Mouse (Mus musculus): ENCODE measurements around the gene Clic5. TPM values are rescaled to one million over a fixed set of nuclear protein-coding genes. Genes with fewer than 3 reads are reported as not detected.
A peak's percentile ranks its signal among the peaks of the same experiment; 100 is the strongest.

The Clic5 gene
- polyA plus RNA-seq (2015; fragmentation: Nextera tagmentation; extraction: Ambion mirVana) = 10.0 and 13.1 TPM in 2 replicates

GRCm38 (mm10) chr17:44188042-44188768 is at the start of gene Clic5:
Clic5 (plus strand) TSS chr17:44188584.
- Histone ChIP-seq H3K4me3 (peak within 1 kb of the TSS; percentile 48), H3K36me3 (no peaks in the 10 kb centered on the region), H3K27me3 (peaks cover 23% of the 10 kb centered on the region), H3K4me2 (peak within 1 kb of the TSS; percentile 78), H3K27ac (peak within 1 kb of the TSS; percentile 26; the same call in 1 of the 2 replicates), H3K9ac (peak within 1 kb of the TSS; percentile 51), H3K4me1 (0 out of 2 replicates have a peak, but pooled peaks cover 8% of the 10 kb centered on the region), H3K9me3 (no peaks in the 10 kb centered on the region)
- ATAC-seq (ENCODE audit: borderline replicate concordance, extremely low read depth, low FRiP score, low TSS enrichment) = peak; percentile 46; the same call in 1 of the 2 replicates
- WGBS = 4% methylated on average over 24 of the region's 24 CpGs

- no peaks in the 10 kb centered on the region for H3K36me3 ChIP-seq
- H3K27me3 ChIP-seq = no peaks in the 10 kb centered on the region
- no peaks in the 10 kb centered on the region for H3K4me1 ChIP-seq
- no peak overlapping the region for H3K27ac ChIP-seq
- no peak overlapping the region for H3K4me2 ChIP-seq
- H3K9ac ChIP-seq = no peak overlapping the region
- 72% methylated on average over 1 of the region's 1 CpGs for WGBS
- no peak for ATAC-seq (ENCODE audit: borderline replicate concordance, extremely low read depth, low FRiP score, low TSS enrichment)
- H3K4me3 ChIP-seq = no peak overlapping the region
- H3K9me3 ChIP-seq = no peaks in the 10 kb centered on the region
Measured at GRCm38 (mm10) chr17:44145806-44146205, 42.6 kb upstream of the Clic5 start.

- Histone ChIP-seq H3K4me3 (no peak overlapping the region), H3K27me3 (no peaks in the 10 kb centered on the region), H3K27ac (no peak overlapping the region), H3K4me2 (no peak overlapping the region), H3K36me3 (no peaks in the 10 kb centered on the region), H3K9ac (no peak overlapping the region), H3K4me1 (0 out of 2 replicates have a peak, but pooled peaks cover 8% of the 10 kb centered on the region), H3K9me3 (no peaks in the 10 kb centered on the region)
- 83% methylated on average over 5 of the region's 5 CpGs for WGBS
- ATAC-seq (ENCODE audit: borderline replicate concordance, extremely low read depth, low FRiP score, low TSS enrichment) = no peak
Measured at GRCm38 (mm10) chr17:44148109-44148846, 40.1 kb upstream of the Clic5 start.

GRCm38 (mm10) chr17:44151130-44151529 is 37.3 kb upstream of the Clic5 start:
- no peak for ATAC-seq (ENCODE audit: borderline replicate concordance, extremely low read depth, low FRiP score, low TSS enrichment)
- Histone ChIP-seq H3K9me3 (no peaks in the 10 kb centered on the region), H3K4me3 (no peak overlapping the region), H3K27me3 (no peaks in the 10 kb centered on the region), H3K4me2 (no peak overlapping the region), H3K36me3 (no peaks in the 10 kb centered on the region), H3K4me1 (peaks cover 14% of the 10 kb centered on the region; the same call in 1 of the 2 replicates), H3K27ac (no peak overlapping the region), H3K9ac (no peak overlapping the region)
- WGBS = 64% methylated on average over 3 of the region's 3 CpGs

- H3K4me3 ChIP-seq = no peak overlapping the region
- no peaks in the 10 kb centered on the region for H3K36me3 ChIP-seq
- H3K27me3 ChIP-seq = no peaks in the 10 kb centered on the region
- no peak for ATAC-seq (ENCODE audit: borderline replicate concordance, extremely low read depth, low FRiP score, low TSS enrichment)
- peak overlapping the region; percentile 13 for H3K27ac ChIP-seq
- 43% methylated on average over 8 of the region's 8 CpGs for WGBS
- H3K9ac ChIP-seq = no peak overlapping the region
- H3K4me1 ChIP-seq = peaks cover 14% of the 10 kb centered on the region; the same call in 1 of the 2 replicates
- no peak overlapping the region for H3K4me2 ChIP-seq
- no peaks in the 10 kb centered on the region for H3K9me3 ChIP-seq
Measured at GRCm38 (mm10) chr17:44151889-44152288, 36.5 kb upstream of the Clic5 start.

- H3K4me3 ChIP-seq = no peak overlapping the region
- no peak for ATAC-seq (ENCODE audit: borderline replicate concordance, extremely low read depth, low FRiP score, low TSS enrichment)
- peaks cover 14% of the 10 kb centered on the region; the same call in 1 of the 2 replicates for H3K4me1 ChIP-seq
- peak overlapping the region; percentile 70 for H3K27ac ChIP-seq
- H3K4me2 ChIP-seq = peak overlapping the region; percentile 19
- 15% methylated on average over 5 of the region's 5 CpGs for WGBS
- no peak overlapping the region; the same call in 1 of the 2 replicates for H3K9ac ChIP-seq
- no peaks in the 10 kb centered on the region for H3K27me3 ChIP-seq
- no peaks in the 10 kb centered on the region for H3K9me3 ChIP-seq
- no peaks in the 10 kb centered on the region for H3K36me3 ChIP-seq
Measured at GRCm38 (mm10) chr17:44153871-44154270, 34.5 kb upstream of the Clic5 start.

- Histone ChIP-seq H3K4me2 (no peak overlapping the region), H3K9ac (no peak overlapping the region), H3K4me3 (no peak overlapping the region), H3K27me3 (no peaks in the 10 kb centered on the region), H3K36me3 (no peaks in the 10 kb centered on the region), H3K27ac (0 out of 2 replicates have a peak overlapping the region, but pooled peaks have one; percentile 2), H3K9me3 (no peaks in the 10 kb centered on the region), H3K4me1 (peaks cover 14% of the 10 kb centered on the region; the same call in 1 of the 2 replicates)
- WGBS = 41% methylated on average over 2 of the region's 2 CpGs
- ATAC-seq (ENCODE audit: borderline replicate concordance, extremely low read depth, low FRiP score, low TSS enrichment) = no peak
Measured at GRCm38 (mm10) chr17:44155204-44155603, 33.2 kb upstream of the Clic5 start.

GRCm38 (mm10) chr17:44158186-44158585 is 30.2 kb upstream of the Clic5 start:
- Histone ChIP-seq H3K9me3 (no peaks in the 10 kb centered on the region), H3K27me3 (no peaks in the 10 kb centered on the region), H3K36me3 (no peaks in the 10 kb centered on the region), H3K4me1 (peaks cover 17% of the 10 kb centered on the region), H3K27ac (no peak overlapping the region), H3K4me2 (no peak overlapping the region), H3K4me3 (no peak overlapping the region), H3K9ac (no peak overlapping the region)
- 55% methylated on average over 1 of the region's 1 CpGs for WGBS
- ATAC-seq (ENCODE audit: borderline replicate concordance, extremely low read depth, low FRiP score, low TSS enrichment) = no peak

GRCm38 (mm10) chr17:44160449-44160848 is 27.9 kb upstream of the Clic5 start:
- 79% methylated on average over 11 of the region's 11 CpGs for WGBS

GRCm38 (mm10) chr17:44162514-44162913 is 25.9 kb upstream of the Clic5 start:
- peak; percentile 45; the same call in 1 of the 2 replicates for ATAC-seq (ENCODE audit: borderline replicate concordance, extremely low read depth, low FRiP score, low TSS enrichment)
- peak overlapping the region; percentile 55 for H3K27ac ChIP-seq

More at GRCm38 (mm10) chr17:44160449-44160848, 27.9 kb upstream of the Clic5 start:
- peaks cover 14% of the 10 kb centered on the region for H3K4me1 ChIP-seq
- H3K4me3 ChIP-seq = no peak overlapping the region
- H3K27me3 ChIP-seq = no peaks in the 10 kb centered on the region
- H3K9me3 ChIP-seq = no peaks in the 10 kb centered on the region
- H3K36me3 ChIP-seq = no peaks in the 10 kb centered on the region
- no peak for ATAC-seq (ENCODE audit: borderline replicate concordance, extremely low read depth, low FRiP score, low TSS enrichment)
- no peak overlapping the region for H3K4me2 ChIP-seq
- H3K27ac ChIP-seq = no peak overlapping the region
- no peak overlapping the region for H3K9ac ChIP-seq

GRCm38 (mm10) chr17:44162935-44163334 is 25.4 kb upstream of the Clic5 start:
- Histone ChIP-seq H3K9ac (no peak overlapping the region), H3K4me3 (no peak overlapping the region), H3K27ac (peak overlapping the region; percentile 55), H3K4me2 (peak overlapping the region; percentile 34), H3K4me1 (peaks cover 10% of the 10 kb centered on the region), H3K27me3 (no peaks in the 10 kb centered on the region), H3K36me3 (no peaks in the 10 kb centered on the region), H3K9me3 (no peaks in the 10 kb centered on the region)
- no peak for ATAC-seq (ENCODE audit: borderline replicate concordance, extremely low read depth, low FRiP score, low TSS enrichment)
- 40% methylated on average over 5 of the region's 5 CpGs for WGBS

More at GRCm38 (mm10) chr17:44162514-44162913, 25.9 kb upstream of the Clic5 start:
- Histone ChIP-seq H3K4me2 (peak overlapping the region; percentile 34), H3K9ac (no peak overlapping the region), H3K4me1 (peaks cover 10% of the 10 kb centered on the region), H3K36me3 (no peaks in the 10 kb centered on the region), H3K27me3 (no peaks in the 10 kb centered on the region), H3K9me3 (no peaks in the 10 kb centered on the region), H3K4me3 (no peak overlapping the region)
- 12% methylated on average over 5 of the region's 5 CpGs for WGBS

Measured in lung, embryonic 15.5 days (tissue).